Mouse (Mus musculus) embryonic facial prominence, embryonic 12.5 days (tissue): ENCODE measurements around the gene Spns2. TPM values are rescaled to one million over a fixed set of nuclear protein-coding genes. Genes with fewer than 3 reads are reported as not detected.

ENCODE experiments used
- ATAC-seq: fragments of 200-750 bp; cut with Nextera tagmentation; 2 replicates; pipeline ENCODE4 v1.8.0; 2017; ENCODE audit not compliant: insufficient number of reproducible peaks, insufficient read depth, low FRiP score, low TSS enrichment
- H3K27ac ChIP-seq: fragments of 300-500 bp; sonication (generic); 2 replicates; pipeline ENCODE4 v1.5.1; 2016; ENCODE audit warnings: mild to moderate bottlenecking
- H3K27me3 ChIP-seq: fragments of 300-500 bp; sonication (generic); 2 replicates; pipeline ENCODE4 v1.6.1; 2016; ENCODE audit warnings: mild to moderate bottlenecking, moderate library complexity
- H3K36me3 ChIP-seq: fragments of 300-500 bp; sonication (generic); 2 replicates; pipeline ENCODE4 v1.6.1; 2016; ENCODE audit warnings: mild to moderate bottlenecking
- H3K4me1 ChIP-seq: fragments of 300-500 bp; sonication (generic); 2 replicates; pipeline ENCODE4 v1.6.1; 2016
- H3K4me2 ChIP-seq: fragments of 300-500 bp; sonication (generic); replicated peaks from 2 replicates; pipeline ENCODE4 v1.6.1; 2016; ENCODE audit warnings: mild to moderate bottlenecking, moderate library complexity
- H3K4me3 ChIP-seq: fragments of 300-500 bp; sonication (generic); 2 replicates; pipeline ENCODE4 v1.5.1; 2016; ENCODE audit warnings: mild to moderate bottlenecking
- H3K9ac ChIP-seq: fragments of 300-500 bp; sonication (generic); 2 replicates; pipeline ENCODE4 v1.6.1; 2016; ENCODE audit warnings: mild to moderate bottlenecking, moderate library complexity
- H3K9me3 ChIP-seq: fragments of 300-500 bp; sonication (generic); 2 replicates; pipeline ENCODE4 v1.6.1; 2016; ENCODE audit warnings: mild to moderate bottlenecking, moderate library complexity
- WGBS: fragments of 180-500 bp; shearing (Covaris S2); methylation state at CpG from one replicate; pipeline ENCODE4 v1.1.7; 2016; 5-methylcytosine and 5-hydroxymethylcytosine counted together
- polyA plus RNA-seq: library from polyadenylated mRNA; unstranded; fragments of >200 nt; fragmentation: Nextera tagmentation; extraction: Ambion mirVana; gene quantifications from 2 replicates; pipeline ENCODE4 v1.2.1, GENCODE M21; 2016

The Spns2 gene
- polyA plus RNA-seq, result 3.9 and 4.3 TPM in 2 replicates

DNA sequence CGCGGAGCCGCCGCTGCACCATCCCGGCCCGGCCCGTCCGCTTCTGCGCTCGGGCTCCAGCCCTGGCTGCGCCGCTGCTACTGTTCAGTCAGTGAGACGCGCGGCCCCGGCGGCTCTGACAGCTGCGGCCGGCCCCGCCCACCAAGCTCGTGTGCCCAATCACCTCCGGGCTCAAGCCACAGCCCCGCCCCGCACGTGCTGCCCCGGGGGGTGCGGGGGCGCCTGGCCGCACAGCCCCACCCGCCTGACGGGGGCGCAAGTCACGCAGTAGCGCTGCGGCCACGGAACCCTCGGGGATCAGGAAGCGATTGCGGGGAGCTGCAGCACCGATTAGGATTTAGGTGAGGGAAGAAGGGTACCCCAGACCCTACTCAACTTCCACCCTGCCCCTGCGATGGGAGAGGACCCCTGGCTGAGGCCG, at the start of gene Spns2:
Gene Spns2, minus strand, starts transcription at position 24 of the 421 bp plus-strand sequence.
- Histone ChIP-seq H3K4me2 (peak within 1 kb of the TSS; percentile 98), H3K4me3 (peak within 1 kb of the TSS; percentile 57), H3K9ac (peak within 1 kb of the TSS; percentile 59), H3K4me1 (peaks cover 16% of the 10 kb centered on the region), H3K9me3 (no peaks in the 10 kb centered on the region), H3K27me3 (peaks cover 49% of the 10 kb centered on the region), H3K36me3 (no peaks in the 10 kb centered on the region), H3K27ac (no peak within 1 kb of the TSS)
- under 1% methylated on average over 41 of the region's 42 CpGs for WGBS
- peak; percentile 88 for ATAC-seq

DNA sequence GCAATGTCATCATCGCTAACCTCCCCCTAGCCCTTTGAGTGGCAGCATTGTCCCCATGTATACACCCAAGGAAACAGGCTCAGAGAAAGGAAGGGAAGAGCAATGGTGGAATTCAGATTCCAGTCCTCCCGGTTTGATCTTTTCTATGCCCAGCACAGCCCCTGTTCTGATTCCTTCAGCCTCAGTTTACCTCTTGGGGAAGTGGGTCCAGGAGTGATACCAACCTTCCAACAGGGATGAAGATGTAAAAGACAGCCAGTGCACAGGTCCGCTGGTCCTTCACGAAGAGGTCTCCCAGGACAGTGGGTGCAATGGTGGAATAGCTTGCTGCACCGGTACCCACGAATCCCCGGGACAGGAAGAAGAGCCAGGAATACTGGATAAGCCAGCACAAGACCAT, 49.1 kb upstream of the Spns2 start:
- Histone ChIP-seq H3K36me3 (no peaks in the 10 kb centered on the region), H3K9ac (no peak overlapping the region), H3K4me3 (no peak overlapping the region), H3K9me3 (no peaks in the 10 kb centered on the region), H3K27me3 (no peaks in the 10 kb centered on the region), H3K4me1 (0 out of 2 replicates have a peak, but pooled peaks cover 2% of the 10 kb centered on the region), H3K27ac (no peak overlapping the region), H3K4me2 (no peak overlapping the region)
- 87% methylated on average over 7 of the region's 7 CpGs for WGBS
- ATAC-seq, result no peak

GRCm38 (mm10) chr11:72538037-72538755, 48.5 kb upstream of the Spns2 start:
- 32% methylated on average over 8 of the region's 8 CpGs for WGBS

DNA sequence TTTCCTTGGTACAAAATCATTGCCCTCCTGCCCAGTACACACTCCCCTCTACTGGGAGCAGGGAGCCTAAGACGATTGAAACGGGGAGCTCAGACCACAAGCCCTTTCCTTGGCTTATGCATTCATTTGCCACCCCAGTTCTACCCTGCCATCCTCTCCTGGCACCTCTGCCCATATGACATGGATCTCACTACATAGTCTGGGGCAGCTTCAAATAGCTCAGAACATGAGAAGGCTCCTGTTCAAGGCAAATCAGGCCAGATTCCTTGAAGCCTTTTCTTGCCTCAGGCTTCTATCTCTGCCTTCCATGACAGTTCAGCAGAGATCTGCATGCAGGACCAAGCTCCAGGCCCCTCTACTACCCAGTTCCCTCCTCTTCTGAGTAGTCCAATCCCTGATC, 47.8 kb upstream of the Spns2 start:
- no peak for ATAC-seq
- no peak overlapping the region for H3K4me3 ChIP-seq
- 0 out of 2 replicates have a peak, but pooled peaks cover 2% of the 10 kb centered on the region for H3K4me1 ChIP-seq
- H3K27ac ChIP-seq, result no peak overlapping the region
- no peak overlapping the region for H3K9ac ChIP-seq
- H3K4me2 ChIP-seq, result no peak overlapping the region
- 91% methylated on average over 2 of the region's 2 CpGs for WGBS
- no peaks in the 10 kb centered on the region for H3K27me3 ChIP-seq
- H3K9me3 ChIP-seq, result no peaks in the 10 kb centered on the region
- H3K36me3 ChIP-seq, result no peaks in the 10 kb centered on the region

More at GRCm38 (mm10) chr11:72538037-72538755, 48.5 kb upstream of the Spns2 start:
- Histone ChIP-seq H3K36me3 (no peaks in the 10 kb centered on the region), H3K9ac (no peak overlapping the region), H3K27ac (no peak overlapping the region), H3K9me3 (no peaks in the 10 kb centered on the region), H3K27me3 (no peaks in the 10 kb centered on the region), H3K4me3 (no peak overlapping the region), H3K4me2 (no peak overlapping the region), H3K4me1 (0 out of 2 replicates have a peak, but pooled peaks cover 2% of the 10 kb centered on the region)
- ATAC-seq, result no peak

- Histone ChIP-seq H3K36me3 (no peaks in the 10 kb centered on the region), H3K27ac (no peak overlapping the region), H3K27me3 (no peaks in the 10 kb centered on the region), H3K9ac (no peak overlapping the region), H3K4me3 (no peak overlapping the region), H3K9me3 (no peaks in the 10 kb centered on the region), H3K4me2 (no peak overlapping the region), H3K4me1 (0 out of 2 replicates have a peak, but pooled peaks cover 2% of the 10 kb centered on the region)
- no peak for ATAC-seq
- 71% methylated on average over 3 of the region's 3 CpGs for WGBS
Measured at GRCm38 (mm10) chr11:72535519-72535918, 45.8 kb upstream of the Spns2 start.

DNA sequence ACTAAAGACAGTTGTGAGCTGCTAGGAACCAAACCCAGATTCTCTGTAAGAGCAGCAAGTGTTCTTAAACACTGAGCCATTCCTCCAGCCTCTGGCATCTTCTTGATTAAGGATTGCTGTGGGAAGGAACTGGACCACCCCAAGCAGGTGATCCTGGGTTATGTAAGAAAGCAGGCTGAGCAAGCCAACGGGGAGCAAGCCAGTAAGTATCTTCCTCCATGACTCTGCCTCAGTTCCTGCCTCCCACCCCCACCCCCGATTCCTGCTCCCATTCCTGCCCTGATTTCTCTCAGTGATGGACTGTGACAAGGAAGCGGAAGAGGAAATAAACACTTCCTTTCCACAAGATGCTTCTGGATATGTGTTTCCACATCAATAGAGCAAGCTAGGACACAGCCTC, 43.2 kb upstream of the Spns2 start:
- no peak for ATAC-seq
- H3K36me3 ChIP-seq, result no peaks in the 10 kb centered on the region
- no peak overlapping the region for H3K27ac ChIP-seq
- 89% methylated on average over 3 of the region's 3 CpGs for WGBS
- H3K4me1 ChIP-seq, result no peaks in the 10 kb centered on the region
- H3K9me3 ChIP-seq, result no peaks in the 10 kb centered on the region
- H3K4me3 ChIP-seq, result no peak overlapping the region
- H3K27me3 ChIP-seq, result no peaks in the 10 kb centered on the region
- no peak overlapping the region for H3K9ac ChIP-seq
- no peak overlapping the region for H3K4me2 ChIP-seq

GRCm38 (mm10) chr11:72531632-72532031, 41.9 kb upstream of the Spns2 start:
- Histone ChIP-seq H3K9me3 (no peaks in the 10 kb centered on the region), H3K4me1 (no peaks in the 10 kb centered on the region), H3K27me3 (no peaks in the 10 kb centered on the region), H3K36me3 (no peaks in the 10 kb centered on the region), H3K27ac (no peak overlapping the region), H3K9ac (no peak overlapping the region), H3K4me3 (no peak overlapping the region), H3K4me2 (no peak overlapping the region)
- 78% methylated on average over 1 of the region's 1 CpGs for WGBS
- no peak for ATAC-seq

DNA sequence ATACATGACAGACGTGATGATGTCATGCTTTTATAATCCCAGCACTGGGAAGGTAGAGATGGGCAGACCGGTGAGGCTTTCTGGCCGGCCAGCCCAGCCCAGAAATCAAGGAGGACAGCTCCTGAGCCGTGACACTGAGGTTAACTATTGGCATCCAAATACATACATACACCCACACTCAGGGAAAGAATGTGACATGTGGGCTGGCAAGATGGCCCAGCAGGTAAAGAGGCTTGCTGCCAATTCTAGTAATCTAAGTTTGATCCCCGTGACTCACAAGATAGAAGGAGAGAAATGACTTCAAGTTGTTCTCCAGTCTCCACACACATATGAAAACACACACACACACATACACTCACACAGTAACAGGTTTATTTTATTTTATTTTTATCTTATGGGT, 41.4 kb upstream of the Spns2 start:
- H3K4me3 ChIP-seq, result no peak overlapping the region
- WGBS, result 76% methylated on average over 5 of the region's 5 CpGs
- no peaks in the 10 kb centered on the region for H3K9me3 ChIP-seq
- H3K27me3 ChIP-seq, result no peaks in the 10 kb centered on the region
- H3K27ac ChIP-seq, result no peak overlapping the region
- no peak overlapping the region for H3K4me2 ChIP-seq
- no peaks in the 10 kb centered on the region for H3K4me1 ChIP-seq
- H3K36me3 ChIP-seq, result no peaks in the 10 kb centered on the region
- ATAC-seq, result no peak
- H3K9ac ChIP-seq, result no peak overlapping the region

DNA sequence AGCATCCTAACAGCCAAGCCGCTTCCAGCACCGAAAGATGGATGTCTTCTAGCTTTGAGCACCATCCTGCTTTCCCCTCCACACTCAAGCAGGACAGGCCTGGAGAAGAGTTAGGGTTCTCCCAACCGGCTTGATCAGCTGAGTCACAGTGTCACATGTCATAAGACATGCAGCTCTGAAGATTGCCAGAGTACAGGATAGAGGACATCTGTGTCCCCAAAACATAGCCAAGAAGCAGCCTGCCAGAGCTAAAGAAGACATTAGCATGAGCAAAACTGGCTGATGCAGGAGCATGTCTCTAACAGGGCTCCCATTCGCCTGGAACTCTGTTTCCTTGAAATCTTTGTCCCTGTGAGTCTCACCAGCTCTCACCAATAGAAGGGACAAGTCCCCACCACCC, 36.5 kb upstream of the Spns2 start:
- H3K4me2 ChIP-seq, result no peak overlapping the region
- no peak overlapping the region for H3K9ac ChIP-seq
- no peaks in the 10 kb centered on the region for H3K36me3 ChIP-seq
- ATAC-seq, result no peak
- H3K4me1 ChIP-seq, result no peaks in the 10 kb centered on the region
- no peaks in the 10 kb centered on the region for H3K27me3 ChIP-seq
- no peak overlapping the region for H3K4me3 ChIP-seq
- no peak overlapping the region for H3K27ac ChIP-seq
- 86% methylated on average over 4 of the region's 4 CpGs for WGBS
- no peaks in the 10 kb centered on the region for H3K9me3 ChIP-seq

DNA sequence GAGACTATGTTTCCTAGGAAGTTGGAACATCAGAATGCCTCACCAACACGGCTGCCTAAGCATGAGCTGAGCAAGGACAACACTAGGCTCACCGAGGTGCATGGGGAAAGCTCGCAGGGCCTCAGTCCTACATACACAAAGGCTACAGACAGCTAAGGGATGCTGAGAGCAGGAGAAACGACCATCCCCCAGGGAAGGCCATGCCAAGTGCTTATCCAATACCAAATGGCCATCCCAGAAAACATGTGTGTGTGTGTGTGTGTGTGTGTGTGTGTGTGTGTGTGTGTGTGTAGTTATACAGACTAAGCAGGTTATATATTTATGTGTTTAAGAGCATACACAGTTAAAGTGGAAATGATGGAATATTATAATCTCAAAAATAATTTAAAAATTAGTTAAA, 34.0 kb upstream of the Spns2 start:
- no peaks in the 10 kb centered on the region for H3K36me3 ChIP-seq
- H3K4me3 ChIP-seq, result no peak overlapping the region
- no peak overlapping the region for H3K9ac ChIP-seq
- 52% methylated on average over 4 of the region's 4 CpGs for WGBS
- no peaks in the 10 kb centered on the region for H3K4me1 ChIP-seq
- ATAC-seq, result no peak
- H3K9me3 ChIP-seq, result no peaks in the 10 kb centered on the region
- H3K27me3 ChIP-seq, result no peaks in the 10 kb centered on the region
- no peak overlapping the region for H3K27ac ChIP-seq
- no peak overlapping the region for H3K4me2 ChIP-seq

GRCm38 (mm10) chr11:72522616-72523041, 32.9 kb upstream of the Spns2 start:
- H3K27me3 ChIP-seq, result no peaks in the 10 kb centered on the region
- ATAC-seq, result no peak
- no peak overlapping the region for H3K4me3 ChIP-seq
- 85% methylated on average over 5 of the region's 5 CpGs for WGBS
- no peak overlapping the region for H3K4me2 ChIP-seq
- H3K27ac ChIP-seq, result no peak overlapping the region
- H3K4me1 ChIP-seq, result no peaks in the 10 kb centered on the region
- no peaks in the 10 kb centered on the region for H3K9me3 ChIP-seq
- H3K9ac ChIP-seq, result no peak overlapping the region
- H3K36me3 ChIP-seq, result no peaks in the 10 kb centered on the region
